Mouse (Mus musculus): ENCODE measurements at regions not wholly inside any gene's neighbourhood (a gene's known extent, or its start where the extent isn't known, plus 50 kb on each side); places are given as distances from the start of the nearest gene placed in this dataset.
"Not testable (repeated sequence)": the region's sequence is repeated elsewhere in the genome, so short reads cannot be mapped to it uniquely, and the experiment has no call there.

DNA sequence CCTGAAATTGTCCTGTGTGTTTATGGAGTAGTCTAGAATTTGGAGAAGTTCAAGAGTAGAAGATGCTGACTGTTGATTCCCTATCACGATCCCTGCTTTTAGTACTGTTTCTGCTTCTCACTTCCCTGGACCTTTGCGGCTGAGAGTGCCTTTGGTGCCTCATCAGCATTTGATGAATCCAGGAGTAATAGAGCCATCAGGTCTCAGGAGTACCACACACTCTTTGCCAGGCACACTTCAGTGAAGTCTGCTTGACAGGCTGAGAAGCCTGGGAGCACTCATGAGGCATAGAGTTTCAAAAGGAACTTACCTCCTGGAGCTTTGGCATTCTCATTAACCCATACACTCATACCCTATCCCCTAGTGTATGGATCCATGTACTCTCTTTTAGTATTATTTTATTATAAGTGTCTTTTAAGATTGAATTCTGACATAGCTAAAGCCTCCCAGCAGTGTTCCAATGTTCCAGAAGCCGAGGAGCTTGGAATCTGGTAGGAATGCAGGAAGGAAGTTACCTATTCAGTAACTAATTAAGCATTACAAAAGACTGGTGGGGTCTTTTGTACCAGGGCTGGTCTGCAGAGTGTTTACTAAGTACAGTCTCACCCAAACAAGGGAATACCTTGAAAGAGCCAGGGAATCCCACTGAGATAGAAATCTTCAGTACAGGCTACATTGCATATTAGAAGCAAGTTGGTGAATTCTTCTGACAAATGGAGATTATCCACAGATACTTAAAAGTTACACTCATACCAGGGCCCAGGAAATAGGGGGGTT, 139.7 kb downstream of the Tex13c3 start:
- 69% methylated on average over 3 of the region's 3 CpGs for WGBS
- not testable (repeated sequence) for H3K4me3 ChIP-seq (replicated peaks; ENCODE audit: low read length); H3K9ac ChIP-seq; H3K9me3 ChIP-seq (ENCODE audit: control insufficient read depth, low read length); H3K36me3 ChIP-seq (replicated peaks; ENCODE audit: control insufficient read depth, insufficient read depth); H3K4me2 ChIP-seq (replicated peaks); H3K27me3 ChIP-seq (ENCODE audit: control insufficient read depth, insufficient read depth, low read length); ATAC-seq (ENCODE audit: low FRiP score); H3K4me1 ChIP-seq (replicated peaks; ENCODE audit: control insufficient read depth, insufficient read depth, low read length); DNase-seq (ENCODE audit: low spot score); H3K27ac ChIP-seq

DNA sequence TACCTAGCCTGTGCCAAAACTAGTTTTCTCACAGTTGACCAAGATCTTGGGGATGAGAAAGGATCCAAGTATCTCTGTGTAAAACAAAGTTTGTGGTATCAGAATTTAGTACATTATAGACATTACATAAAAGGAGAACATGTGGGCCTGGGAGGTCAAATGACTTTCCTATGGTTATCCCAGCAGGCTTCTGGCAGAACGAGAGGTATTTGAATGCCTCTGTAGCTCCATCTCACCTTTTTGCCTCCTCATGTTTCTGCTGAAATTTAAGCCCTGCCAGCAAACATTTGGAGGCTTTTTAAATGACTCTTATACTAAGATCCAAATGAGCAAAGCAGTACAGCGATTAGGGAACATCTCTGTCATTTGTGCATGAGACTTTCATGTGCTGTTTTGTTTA, 167.8 kb downstream of the Tex13c3 start:
- WGBS: 86% methylated on average over 2 of the region's 2 CpGs
- H3K4me2 ChIP-seq (replicated peaks): no peak overlapping the region
- no peaks in the 10 kb centered on the region for H3K4me1 ChIP-seq (replicated peaks; ENCODE audit: control insufficient read depth, insufficient read depth, low read length)
- H3K36me3 ChIP-seq (replicated peaks; ENCODE audit: control insufficient read depth, insufficient read depth): no peaks in the 10 kb centered on the region
- no peak overlapping the region for H3K9ac ChIP-seq
- H3K4me3 ChIP-seq (replicated peaks; ENCODE audit: low read length): no peak overlapping the region
- no peak overlapping the region for H3K27ac ChIP-seq
- H3K27me3 ChIP-seq (ENCODE audit: control insufficient read depth, insufficient read depth, low read length): no peaks in the 10 kb centered on the region
- ATAC-seq (ENCODE audit: low FRiP score) (no peak), DNase-seq (ENCODE audit: low spot score) (no peak)
- no peaks in the 10 kb centered on the region for H3K9me3 ChIP-seq (ENCODE audit: control insufficient read depth, low read length)

DNA sequence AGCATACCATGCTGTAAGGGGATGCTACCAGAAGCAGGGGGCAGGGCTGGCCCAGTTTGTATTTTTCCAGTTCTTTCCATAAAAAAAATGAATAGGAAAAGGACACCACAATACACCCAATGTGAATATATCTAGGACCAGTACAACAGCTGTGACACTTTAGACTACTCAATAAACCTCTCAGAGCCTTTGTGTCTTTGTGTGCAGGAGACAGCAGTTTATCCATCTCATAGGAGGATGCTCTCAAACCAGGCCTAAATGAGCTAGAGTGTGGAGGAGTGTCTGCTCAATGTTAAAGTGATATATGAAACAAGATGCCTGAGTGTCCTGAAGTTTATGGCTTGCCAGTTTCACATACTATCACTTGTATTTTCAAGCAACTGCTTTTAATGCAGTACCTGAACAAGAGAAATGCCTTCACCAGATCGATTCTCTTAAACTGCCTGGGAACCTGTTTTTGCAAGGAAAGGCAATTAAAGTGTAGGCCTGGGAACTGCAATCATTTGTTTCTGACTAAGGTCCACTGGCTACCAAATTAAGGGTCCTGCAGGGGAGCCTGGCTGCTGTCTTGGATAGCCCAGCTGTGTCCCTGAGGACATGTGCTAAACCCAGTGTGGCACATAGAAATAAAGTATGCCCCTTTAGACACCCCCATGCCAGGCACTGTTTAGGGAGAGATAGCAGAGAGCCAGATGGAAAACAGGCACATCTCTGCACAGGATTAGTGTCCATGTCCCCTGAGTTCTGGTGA, 169.1 kb downstream of the Tex13c3 start:
- Histone ChIP-seq H3K27ac (no peak overlapping the region), H3K27me3 (ENCODE audit: control insufficient read depth, insufficient read depth, low read length) (no peaks in the 10 kb centered on the region), H3K36me3 (replicated peaks; ENCODE audit: control insufficient read depth, insufficient read depth) (no peaks in the 10 kb centered on the region), H3K4me1 (replicated peaks; ENCODE audit: control insufficient read depth, insufficient read depth, low read length) (no peaks in the 10 kb centered on the region), H3K4me2 (replicated peaks) (no peak overlapping the region), H3K9ac (no peak overlapping the region), H3K9me3 (ENCODE audit: control insufficient read depth, low read length) (no peaks in the 10 kb centered on the region), H3K4me3 (replicated peaks; ENCODE audit: low read length) (no peak overlapping the region)
- WGBS: 73% methylated on average over 1 of the region's 1 CpGs
- no peak for DNase-seq (ENCODE audit: low spot score)
- ATAC-seq (ENCODE audit: low FRiP score): no peak

DNA sequence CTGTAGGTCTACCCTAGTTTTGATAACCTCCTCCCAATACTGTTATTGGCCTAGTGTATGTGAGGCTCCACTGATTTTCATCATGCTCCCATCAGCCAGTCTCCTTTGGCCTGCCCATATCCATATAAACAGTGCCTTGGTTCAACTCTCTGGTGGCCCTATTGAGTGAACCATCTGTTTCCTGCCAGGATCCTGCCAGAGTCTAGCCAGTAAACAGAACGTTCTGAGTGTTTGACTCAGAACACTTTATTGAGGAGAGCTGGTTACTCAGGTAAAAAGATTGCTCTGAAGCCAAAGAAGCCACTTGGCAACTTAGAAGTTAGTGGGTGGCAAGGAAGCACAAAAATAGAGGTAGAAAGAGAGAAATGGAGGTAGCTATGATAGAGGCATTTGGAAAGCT, 169.7 kb downstream of the Tex13c3 start:
- no peaks in the 10 kb centered on the region for H3K36me3 ChIP-seq (replicated peaks; ENCODE audit: control insufficient read depth, insufficient read depth)
- no peaks in the 10 kb centered on the region for H3K9me3 ChIP-seq (ENCODE audit: control insufficient read depth, low read length)
- H3K27me3 ChIP-seq (ENCODE audit: control insufficient read depth, insufficient read depth, low read length): no peaks in the 10 kb centered on the region
- no peak overlapping the region for H3K9ac ChIP-seq
- no peaks in the 10 kb centered on the region for H3K4me1 ChIP-seq (replicated peaks; ENCODE audit: control insufficient read depth, insufficient read depth, low read length)
- WGBS: 46% methylated on average over 1 of the region's 1 CpGs
- H3K4me3 ChIP-seq (replicated peaks; ENCODE audit: low read length): no peak overlapping the region
- ATAC-seq (ENCODE audit: low FRiP score) (no peak), DNase-seq (ENCODE audit: low spot score) (no peak)
- no peak overlapping the region for H3K27ac ChIP-seq
- H3K4me2 ChIP-seq (replicated peaks): no peak overlapping the region

DNA sequence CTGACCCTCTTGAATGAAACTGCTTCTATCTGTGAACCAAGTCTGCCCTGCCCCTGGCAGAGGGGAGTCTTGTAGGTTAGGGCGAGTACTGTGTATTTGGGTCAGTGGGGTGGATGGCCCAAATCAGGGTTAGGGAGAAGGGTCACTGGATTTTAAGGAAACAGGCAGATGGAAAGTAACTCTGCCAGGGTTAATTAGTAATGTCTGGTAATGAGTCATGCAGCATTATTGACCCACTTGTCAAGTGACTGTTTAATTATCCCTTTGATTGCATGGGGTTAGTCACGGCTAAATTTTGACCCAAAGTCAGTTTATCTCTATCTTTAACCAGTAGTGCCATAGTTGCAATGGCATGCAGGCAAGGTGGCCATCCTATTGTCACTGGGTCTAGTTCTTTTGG, 192.9 kb downstream of the Tex13c3 start:
- Histone ChIP-seq H3K9ac (no peak overlapping the region), H3K4me1 (replicated peaks; ENCODE audit: control insufficient read depth, insufficient read depth, low read length) (no peaks in the 10 kb centered on the region), H3K27ac (no peak overlapping the region), H3K27me3 (ENCODE audit: control insufficient read depth, insufficient read depth, low read length) (no peaks in the 10 kb centered on the region), H3K4me2 (replicated peaks) (no peak overlapping the region), H3K4me3 (replicated peaks; ENCODE audit: low read length) (no peak overlapping the region), H3K36me3 (replicated peaks; ENCODE audit: control insufficient read depth, insufficient read depth) (no peaks in the 10 kb centered on the region), H3K9me3 (ENCODE audit: control insufficient read depth, low read length) (no peaks in the 10 kb centered on the region)
- WGBS: 83% methylated on average over 2 of the region's 2 CpGs
- DNase-seq (ENCODE audit: low spot score) (no peak), ATAC-seq (ENCODE audit: low FRiP score) (no peak)

DNA sequence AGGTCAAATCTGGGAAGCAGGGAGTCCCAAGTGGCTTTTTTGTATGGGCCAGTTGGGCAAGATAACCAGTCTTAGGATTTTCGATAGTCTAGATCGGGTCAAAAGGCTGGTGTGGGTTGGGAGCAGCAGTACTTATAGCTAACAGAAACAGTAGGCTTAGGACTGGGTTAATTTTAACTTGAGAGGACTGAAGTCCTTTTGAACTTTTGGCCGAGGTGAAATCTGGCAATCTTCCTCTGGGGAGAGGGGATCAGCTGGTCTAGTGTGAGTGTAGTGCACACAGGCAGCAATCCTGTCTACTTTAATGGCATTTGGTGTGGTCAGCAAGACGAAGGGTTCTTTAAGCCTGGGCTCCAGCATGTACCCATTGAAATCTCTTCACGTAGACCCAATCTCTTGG, 194.7 kb downstream of the Tex13c3 start:
- H3K9me3 ChIP-seq (ENCODE audit: control insufficient read depth, low read length): no peaks in the 10 kb centered on the region
- ATAC-seq (ENCODE audit: low FRiP score) (no peak), DNase-seq (ENCODE audit: low spot score) (no peak)
- no peak overlapping the region for H3K4me2 ChIP-seq (replicated peaks)
- no peak overlapping the region for H3K9ac ChIP-seq
- WGBS: 85% methylated on average over 5 of the region's 5 CpGs
- no peaks in the 10 kb centered on the region for H3K4me1 ChIP-seq (replicated peaks; ENCODE audit: control insufficient read depth, insufficient read depth, low read length)
- no peak overlapping the region for H3K27ac ChIP-seq
- no peak overlapping the region for H3K4me3 ChIP-seq (replicated peaks; ENCODE audit: low read length)
- H3K36me3 ChIP-seq (replicated peaks; ENCODE audit: control insufficient read depth, insufficient read depth): no peaks in the 10 kb centered on the region
- H3K27me3 ChIP-seq (ENCODE audit: control insufficient read depth, insufficient read depth, low read length): no peaks in the 10 kb centered on the region

DNA sequence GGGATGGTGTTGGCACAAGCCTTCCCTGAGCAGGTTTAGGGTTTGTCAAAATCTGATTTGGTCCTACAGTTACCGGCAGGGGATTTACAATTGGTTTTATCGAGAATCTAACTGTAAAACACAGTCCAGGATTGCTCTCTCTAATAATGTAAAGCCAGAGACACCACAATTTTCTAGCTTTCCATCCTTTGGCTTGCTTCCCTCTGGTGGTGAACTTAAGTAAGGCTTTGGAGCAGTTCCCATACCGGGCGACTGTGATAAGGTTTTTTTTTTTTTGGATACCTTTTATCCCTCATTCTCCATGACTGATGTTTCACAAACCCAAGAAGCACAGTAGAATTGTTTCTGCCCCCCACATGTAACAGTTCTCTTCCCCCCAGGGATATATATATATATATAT, 195.3 kb downstream of the Tex13c3 start:
- no peaks in the 10 kb centered on the region for H3K9me3 ChIP-seq (ENCODE audit: control insufficient read depth, low read length)
- WGBS: 72% methylated on average over 4 of the region's 4 CpGs
- no peak overlapping the region for H3K27ac ChIP-seq
- no peaks in the 10 kb centered on the region for H3K4me1 ChIP-seq (replicated peaks; ENCODE audit: control insufficient read depth, insufficient read depth, low read length)
- no peaks in the 10 kb centered on the region for H3K36me3 ChIP-seq (replicated peaks; ENCODE audit: control insufficient read depth, insufficient read depth)
- DNase-seq (ENCODE audit: low spot score): no peak
- H3K4me2 ChIP-seq (replicated peaks): no peak overlapping the region
- H3K27me3 ChIP-seq (ENCODE audit: control insufficient read depth, insufficient read depth, low read length): no peaks in the 10 kb centered on the region
- H3K4me3 ChIP-seq (replicated peaks; ENCODE audit: low read length): no peak overlapping the region
- no peak overlapping the region for H3K9ac ChIP-seq
- ATAC-seq (ENCODE audit: low FRiP score): no peak

DNA sequence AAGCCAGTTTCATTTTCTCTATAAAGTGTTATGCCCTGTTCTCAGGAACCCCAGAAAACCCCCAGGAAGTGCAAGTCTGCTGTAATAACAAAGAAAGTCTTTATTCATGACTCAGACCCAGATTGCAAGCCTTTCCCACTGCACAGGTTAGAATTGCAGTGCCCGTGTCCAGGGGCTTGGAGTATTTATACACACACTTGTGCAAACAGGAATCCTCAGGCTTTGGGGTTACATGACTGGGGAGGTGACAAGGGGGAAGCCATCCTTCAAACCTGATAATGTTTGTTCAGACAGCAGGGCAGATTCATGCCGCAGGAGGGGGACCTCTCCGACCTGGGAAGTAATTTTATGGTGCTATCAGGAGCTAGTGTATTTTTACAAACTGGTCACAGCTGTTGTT, 198.0 kb downstream of the Tex13c3 start:
- H3K27me3 ChIP-seq (ENCODE audit: control insufficient read depth, insufficient read depth, low read length): no peaks in the 10 kb centered on the region
- no peak overlapping the region for H3K9ac ChIP-seq
- 64% methylated on average over 3 of the region's 3 CpGs for WGBS
- H3K4me3 ChIP-seq (replicated peaks; ENCODE audit: low read length): no peak overlapping the region
- DNase-seq (ENCODE audit: low spot score) (no peak), ATAC-seq (ENCODE audit: low FRiP score) (no peak)
- no peak overlapping the region for H3K4me2 ChIP-seq (replicated peaks)
- H3K36me3 ChIP-seq (replicated peaks; ENCODE audit: control insufficient read depth, insufficient read depth): no peaks in the 10 kb centered on the region
- H3K27ac ChIP-seq: no peak overlapping the region
- no peaks in the 10 kb centered on the region for H3K9me3 ChIP-seq (ENCODE audit: control insufficient read depth, low read length)
- H3K4me1 ChIP-seq (replicated peaks; ENCODE audit: control insufficient read depth, insufficient read depth, low read length): no peaks in the 10 kb centered on the region

DNA sequence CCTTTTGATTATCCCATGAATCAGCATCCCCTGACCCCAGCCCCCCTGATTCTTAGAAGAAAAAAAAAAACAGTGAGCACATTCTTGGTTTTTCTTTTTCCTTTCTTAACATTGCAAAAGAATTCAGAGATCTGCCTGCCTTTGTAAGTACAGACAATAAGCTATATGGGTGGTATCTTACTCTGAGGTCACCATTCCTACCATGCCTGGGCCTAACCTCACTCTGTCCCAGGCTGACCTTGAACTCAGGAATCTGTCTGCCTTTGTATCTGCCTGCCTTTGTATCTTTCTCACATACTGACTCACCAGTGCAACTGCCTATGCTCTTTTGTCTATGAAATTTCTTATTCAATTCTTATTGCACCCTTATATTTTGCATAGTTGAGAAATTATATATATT, 216.9 kb downstream of the Tex13c3 start:
- H3K4me1 ChIP-seq (replicated peaks; ENCODE audit: control insufficient read depth, insufficient read depth, low read length): no peaks in the 10 kb centered on the region
- ATAC-seq (ENCODE audit: low FRiP score) (no peak), DNase-seq (ENCODE audit: low spot score) (no peak)
- no peak overlapping the region for H3K27ac ChIP-seq
- H3K4me3 ChIP-seq (replicated peaks; ENCODE audit: low read length): no peak overlapping the region
- no peaks in the 10 kb centered on the region for H3K36me3 ChIP-seq (replicated peaks; ENCODE audit: control insufficient read depth, insufficient read depth)
- no peak overlapping the region for H3K4me2 ChIP-seq (replicated peaks)
- no peaks in the 10 kb centered on the region for H3K27me3 ChIP-seq (ENCODE audit: control insufficient read depth, insufficient read depth, low read length)
- no peaks in the 10 kb centered on the region for H3K9me3 ChIP-seq (ENCODE audit: control insufficient read depth, low read length)
- no peak overlapping the region for H3K9ac ChIP-seq
